ENCODE assay signal across 1 mouse cellular context in the genomic region with DNA sequence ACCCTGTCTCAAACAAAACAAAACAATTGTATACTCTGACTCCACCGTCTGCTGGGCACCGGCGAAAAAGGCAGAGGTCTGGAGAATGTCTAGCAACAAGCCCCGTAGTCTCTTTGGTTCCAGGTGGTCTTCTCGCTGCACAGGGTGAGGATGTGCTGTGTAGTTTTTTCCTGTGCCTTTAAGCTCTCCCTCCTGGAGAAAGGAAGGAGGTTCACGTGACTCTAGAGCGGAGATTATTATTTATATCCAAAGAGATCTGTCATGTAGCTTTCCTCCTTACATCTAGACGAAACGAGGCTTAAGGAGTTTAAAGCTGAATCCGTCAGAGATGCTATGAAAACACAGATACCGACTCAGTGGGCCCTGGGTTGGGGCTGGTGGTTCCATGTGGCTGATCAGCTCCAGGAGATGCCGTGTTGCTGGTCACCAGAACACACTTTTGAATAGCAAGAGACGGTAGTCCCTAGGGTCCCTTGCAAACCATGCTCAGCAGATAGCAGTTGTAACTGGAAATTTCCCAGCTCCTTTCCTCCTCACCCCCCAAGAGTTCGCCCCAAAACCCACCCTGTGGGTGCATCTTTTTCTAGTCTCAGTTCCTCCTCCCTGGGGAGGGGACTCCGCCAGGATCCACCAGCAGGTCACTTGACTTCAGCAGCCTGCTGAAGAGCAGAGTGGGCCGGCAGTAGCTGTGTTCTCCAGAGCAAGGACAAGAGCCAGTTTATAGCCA.
A peak's percentile ranks its signal among the peaks of the same experiment; 100 is the strongest.
TF ChIP-seq lines count a peak whose summit lies in the region.

No protein-coding gene starts in this region.

TF ChIP-seq in CH12.LX, 34 proteins besides CTCF, POLR2A, EP300 and RAD21 (continued from another document):
- TF ChIP-seq TBP (conservative IDR thresholded peaks at IDR 0.05; ENCODE audit: low read depth, low read length) = 0 out of 2 replicates have a peak, but pooled peaks have one; percentile 30
- TF ChIP-seq IRF4 (IDR thresholded peaks at IDR 0.05; ENCODE audit: low read depth, low read length) = peak; percentile 67
- no peak for TF ChIP-seq JUN (IDR thresholded peaks at IDR 0.05; ENCODE audit: insufficient read depth, low read depth, low read length)
- peak; percentile 66 for TF ChIP-seq ETS1 (conservative IDR thresholded peaks at IDR 0.05; ENCODE audit: low read depth, low read length)
- TF ChIP-seq ZMIZ1 (IDR thresholded peaks at IDR 0.05; ENCODE audit: low read depth, low read length) = no peak; the same call in 1 of the 2 replicates
- 0 out of 2 replicates have a peak, but pooled peaks have one; percentile 22 for TF ChIP-seq MAFK (IDR thresholded peaks at IDR 0.05; ENCODE audit: insufficient replicate concordance, low read length)
- peak; percentile 66; the same call in 1 of the 2 replicates for TF ChIP-seq TCF12 (IDR thresholded peaks at IDR 0.05; ENCODE audit: low read depth, low read length)
- no peak for TF ChIP-seq ZC3H11A (IDR thresholded peaks at IDR 0.05; ENCODE audit: low read depth, low read length)
- no peak for TF ChIP-seq NRF1 (IDR thresholded peaks at IDR 0.05; ENCODE audit: low read depth, low read length)
- no peak for TF ChIP-seq PAX5 (IDR thresholded peaks at IDR 0.05; ENCODE audit: low read length)
- TF ChIP-seq USF1 (IDR thresholded peaks at IDR 0.05; ENCODE audit: low read depth, low read length) = peak; percentile 15; the same call in 1 of the 2 replicates
- no peak; the same call in 1 of the 2 replicates for TF ChIP-seq MEF2A (IDR thresholded peaks at IDR 0.05; ENCODE audit: borderline replicate concordance, low read depth, low read length)
- TF ChIP-seq MAX (IDR thresholded peaks at IDR 0.05; ENCODE audit: low read length) = 0 out of 2 replicates have a peak, but pooled peaks have one; percentile 41
- TF ChIP-seq CHD1 (IDR thresholded peaks at IDR 0.05; ENCODE audit: low read depth, low read length) = no peak
- peak; percentile 75; the same call in 1 of the 2 replicates for TF ChIP-seq MAZ (IDR thresholded peaks at IDR 0.05; ENCODE audit: low read depth, low read length)
- TF ChIP-seq SIN3A (IDR thresholded peaks at IDR 0.05; ENCODE audit: low read length) = no peak
- TF ChIP-seq POLR2AphosphoS2 (IDR thresholded peaks at IDR 0.05; ENCODE audit: low read depth, low read length) = no peak
- peak; percentile 77 for TF ChIP-seq MYC (IDR thresholded peaks at IDR 0.05; ENCODE audit: low read depth, low read length)
- TF ChIP-seq BHLHE40 (IDR thresholded peaks at IDR 0.05; ENCODE audit: low read depth, low read length) = peak; percentile 74
- TF ChIP-seq UBTF (IDR thresholded peaks at IDR 0.05; ENCODE audit: low read depth, low read length) = 0 out of 2 replicates have a peak, but pooled peaks have one; percentile 12
- TF ChIP-seq SMC3 (IDR thresholded peaks at IDR 0.05; ENCODE audit: low read depth, low read length) = no peak
- no peak for TF ChIP-seq GABPA (IDR thresholded peaks at IDR 0.05; ENCODE audit: insufficient replicate concordance, low read depth, low read length)
- no peak for TF ChIP-seq JUND (conservative IDR thresholded peaks at IDR 0.05; ENCODE audit: low read depth, low read length)
- no peak for TF ChIP-seq ELF1 (IDR thresholded peaks at IDR 0.05; ENCODE audit: low read depth, low read length)
- peak; percentile 46; the same call in 1 of the 2 replicates for TF ChIP-seq MXI1 (IDR thresholded peaks at IDR 0.05; ENCODE audit: low read depth, low read length)
- 0 out of 2 replicates have a peak, but pooled peaks have one; percentile 31 for TF ChIP-seq NELFE (IDR thresholded peaks at IDR 0.05; ENCODE audit: low read depth, low read length)
